Mouse (Mus musculus): Measurements from ENCODE around the gene Klhdc7b.

DNA sequence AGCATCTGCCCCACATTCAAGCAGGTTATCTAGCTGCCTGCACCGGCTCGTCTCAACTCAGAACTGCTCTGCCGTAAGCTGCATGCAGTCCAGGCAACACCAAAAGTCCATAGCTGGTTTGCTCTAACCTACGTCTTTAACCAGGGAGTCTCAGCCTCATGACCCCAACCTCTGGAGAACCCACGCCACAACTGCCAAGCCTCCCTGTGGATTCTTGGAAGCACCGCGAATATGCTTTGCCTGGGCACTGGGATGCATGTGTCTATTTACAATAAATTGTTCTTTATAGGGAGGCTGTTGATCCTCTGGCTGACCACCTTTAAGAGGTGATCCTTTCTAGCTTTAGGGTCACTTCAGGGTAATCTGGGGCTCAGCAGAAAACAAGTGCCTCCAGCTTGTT, 12.2 kb upstream of the Klhdc7b start:
- TF ChIP-seq CTCF (IDR thresholded peaks at IDR 0.05; ENCODE audit: control insufficient read depth, insufficient read depth, insufficient replicate concordance, low read depth, low read length), result no peak
- TF ChIP-seq POLR2A (IDR thresholded peaks at IDR 0.05; ENCODE audit: control insufficient read depth, low read depth, low read length), result no peak

Data from testis, adult 2 months (tissue).